Mouse (Mus musculus) small intestine, adult 2 months (tissue): ENCODE results near the gene Asmt.

Source experiments
- CTCF ChIP-seq: fragments of 200-500 bp; IDR thresholded peaks from 2 replicates; pipeline ENCODE4 v1.5.1; 2012; ENCODE audit warnings: low read depth, mild to moderate bottlenecking, control low read depth, inconsistent platforms, low read length, moderate library complexity, mixed read lengths; ENCODE audit not compliant: insufficient replicate concordance, insufficient read length; ENCODE audit errors: extremely low read depth
- POLR2A ChIP-seq: fragments of 200-500 bp; IDR thresholded peaks from 2 replicates; pipeline ENCODE4 v1.6.1; 2012; ENCODE audit warnings: low read depth, mild to moderate bottlenecking, control low read depth, inconsistent platforms, low read length, moderate library complexity

- no peak for TF ChIP-seq POLR2A
- no peak for TF ChIP-seq CTCF
These were observed 5.2 kb downstream of the Asmt start for GRCm38 (mm10) chrX:170677680-170678079.
